Mouse (Mus musculus) kidney, postnatal 4 days (tissue): ENCODE measurements around the gene Sfmbt1.

Experiments used
- DNase-seq, 2 experiments: peaks; one replicate each; pipeline ENCODE4 v3.0.0; 2021; ENCODE audit warnings: mixed read lengths in 2 of 2

Sfmbt1 gene

DNA sequence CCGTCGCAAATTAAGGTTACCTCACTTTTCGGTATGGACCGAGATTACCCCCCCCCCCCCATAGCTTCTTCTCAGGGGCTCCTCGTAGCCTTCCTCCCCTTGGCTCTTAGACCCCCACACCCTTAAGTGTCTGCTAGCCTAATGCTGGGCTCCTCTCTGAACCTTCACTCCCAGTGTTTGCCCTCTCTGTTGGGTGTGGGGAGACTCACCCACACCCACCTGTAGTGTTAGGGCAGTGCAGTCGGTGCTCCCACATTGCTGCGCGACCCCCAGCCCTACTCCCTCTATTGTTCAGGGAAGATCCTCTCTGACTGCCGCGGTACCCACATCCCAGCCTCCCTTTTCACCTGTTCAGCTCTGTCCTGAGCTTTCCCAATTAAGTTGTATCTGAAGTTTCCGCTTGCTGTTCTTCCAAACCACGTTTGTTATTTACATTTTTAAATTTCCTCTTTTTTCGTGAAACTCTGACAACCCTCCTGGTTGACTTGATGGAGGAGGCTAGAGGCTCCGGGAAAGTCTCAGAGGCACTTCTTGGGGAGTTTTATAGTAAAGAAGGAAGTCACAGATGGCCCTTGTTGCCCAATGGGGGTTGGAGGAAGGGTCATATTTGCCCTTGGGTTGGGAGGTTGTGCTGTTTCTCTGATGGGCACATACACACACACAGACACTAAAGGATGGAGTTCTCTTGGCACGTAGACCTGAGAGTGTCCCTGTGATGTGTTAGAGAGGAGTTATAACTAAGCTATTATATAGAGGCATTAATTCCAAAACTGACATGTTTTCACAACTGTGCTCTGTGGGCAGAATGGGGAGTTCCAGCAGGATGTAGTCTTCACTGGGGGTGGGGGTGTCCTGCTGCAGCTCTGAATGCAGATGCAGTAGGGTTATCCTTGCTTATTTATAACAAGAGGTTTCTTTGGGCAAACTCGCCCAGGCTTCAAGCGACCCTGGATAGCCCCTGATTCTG lies 111.8 kb downstream of the Sfmbt1 start:
- peak in 1 of 2 experiments; percentile 11 for DNase-seq

DNA sequence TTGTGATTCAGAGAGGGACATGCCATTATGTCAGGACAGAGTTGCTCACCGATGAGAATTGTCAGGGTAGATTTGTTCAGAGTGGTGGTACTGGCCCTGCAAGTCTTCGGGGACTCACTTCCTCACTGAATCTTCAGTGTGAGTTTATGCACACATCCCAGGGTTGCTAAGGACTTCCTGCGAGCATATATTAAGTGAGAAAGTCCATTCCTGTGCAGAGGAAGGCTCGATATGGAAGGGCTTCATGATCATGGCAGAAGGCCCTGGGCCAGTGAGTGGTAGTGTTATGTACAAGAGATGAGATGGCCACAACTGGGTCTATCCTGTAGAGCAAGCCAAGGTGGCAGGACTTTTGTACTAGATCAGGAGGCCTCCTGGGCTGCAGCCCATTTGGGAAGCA lies 112.8 kb downstream of the Sfmbt1 start:
- DNase-seq = no peak

DNA sequence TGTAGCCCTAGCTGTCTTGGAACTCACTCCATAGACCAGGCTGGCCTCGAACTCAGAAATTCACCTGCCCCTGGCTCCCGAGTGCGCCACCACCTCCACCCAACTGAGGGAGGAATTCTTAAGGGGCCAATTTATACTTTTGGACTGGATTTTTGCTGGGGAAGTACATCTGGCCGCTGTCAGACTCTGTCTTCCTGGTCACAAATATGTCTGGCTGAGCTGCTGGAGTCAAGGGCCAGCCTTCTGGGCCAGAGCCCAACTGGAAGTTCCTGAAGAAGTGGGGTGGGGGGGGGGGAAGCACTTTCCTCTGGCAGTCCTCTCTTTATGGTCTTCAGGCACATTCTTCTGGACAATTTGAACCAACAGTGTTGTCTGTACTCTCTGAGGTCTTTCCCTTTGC lies 113.4 kb downstream of the Sfmbt1 start:
- peak; percentile 68 to 73 for DNase-seq

DNA sequence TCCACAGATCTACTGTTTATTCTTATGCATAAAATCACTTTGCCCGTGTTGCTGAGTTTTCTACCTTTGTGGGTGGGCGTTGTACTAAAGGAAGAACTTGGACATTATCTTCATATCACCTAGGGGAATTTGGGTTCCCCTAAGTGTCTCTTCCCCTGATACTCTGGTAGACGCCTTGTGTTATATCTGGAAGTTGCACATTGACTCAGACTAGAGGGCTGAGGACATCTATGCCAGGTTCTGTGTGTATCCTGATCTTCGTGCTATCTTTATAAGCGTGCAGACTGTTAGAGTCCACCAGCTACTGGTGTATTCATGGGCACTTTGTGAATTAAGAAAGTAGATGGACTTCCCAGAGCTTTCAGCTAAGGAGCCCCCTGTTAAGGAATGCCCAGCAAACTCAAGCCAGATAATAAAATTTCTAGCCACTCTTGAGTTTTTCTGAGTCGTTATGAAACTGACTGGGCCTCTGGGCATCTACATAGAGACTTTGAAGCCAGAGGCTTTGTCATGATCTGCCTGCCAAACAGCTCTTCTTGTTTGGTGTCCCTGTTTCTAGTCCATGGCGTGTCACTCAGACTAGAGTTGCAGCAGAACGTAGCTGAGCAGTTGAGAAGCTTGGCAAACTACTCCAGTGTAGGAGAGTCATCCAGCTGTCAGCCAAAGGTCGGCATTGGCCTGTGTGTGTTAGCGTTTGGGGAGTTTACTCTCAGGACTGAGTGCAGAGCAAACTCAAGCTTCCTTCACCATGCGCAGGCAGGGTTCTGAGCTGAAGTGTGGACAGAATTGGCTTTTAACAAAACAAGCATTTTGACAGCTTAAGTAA lies 114.2 kb downstream of the Sfmbt1 start:
- peak; percentile 62 to 65 for DNase-seq

DNA sequence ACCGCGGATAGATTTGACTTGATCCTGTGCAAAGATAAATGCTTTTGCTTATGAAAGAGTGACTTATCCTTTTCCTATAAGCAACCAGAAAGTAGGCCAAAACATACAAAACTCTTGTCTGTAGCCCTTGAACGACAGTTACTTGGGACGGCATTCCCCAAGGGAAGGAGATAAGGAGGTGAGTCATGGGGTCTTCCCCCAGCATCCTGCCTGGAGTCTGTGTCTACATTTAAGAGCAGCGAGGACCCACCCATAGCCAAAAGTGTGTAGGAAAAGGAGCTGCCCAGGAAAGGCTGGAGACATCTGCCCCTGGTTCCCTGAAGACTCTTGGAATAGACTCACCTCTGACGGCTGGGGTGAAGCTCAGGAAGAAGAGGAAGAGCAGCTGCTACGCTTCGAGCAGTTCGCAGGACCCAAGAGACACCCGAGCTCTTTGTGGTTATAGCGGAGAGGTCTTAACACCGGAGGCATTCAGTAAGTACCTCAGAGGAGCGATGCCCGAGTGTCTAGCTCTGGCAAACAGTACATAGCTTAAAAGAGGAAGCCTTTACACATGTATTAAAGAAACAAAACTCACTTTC lies 122.9 kb downstream of the Sfmbt1 start:
- DNase-seq = no peak

DNA sequence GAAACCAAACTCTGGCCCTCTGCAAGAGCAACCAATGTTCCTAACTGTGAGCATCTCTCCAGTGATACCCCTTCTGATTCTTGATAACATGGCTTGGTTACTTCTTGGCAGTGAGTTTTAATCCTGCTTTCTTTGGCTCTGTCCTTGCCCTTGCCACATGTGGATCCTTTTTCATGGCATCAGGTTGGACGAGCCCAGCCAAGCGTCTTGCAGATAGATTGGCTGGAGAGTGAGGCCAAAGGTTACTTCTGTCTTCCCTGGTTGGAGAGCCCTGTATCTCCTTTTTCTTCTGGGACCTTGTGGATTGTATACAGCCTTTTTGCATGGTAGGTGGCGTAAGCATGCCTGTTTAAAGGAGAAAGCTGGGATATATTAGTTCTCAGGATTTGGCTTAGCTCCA lies 129.1 kb downstream of the Sfmbt1 start:
- no peak for DNase-seq

DNA sequence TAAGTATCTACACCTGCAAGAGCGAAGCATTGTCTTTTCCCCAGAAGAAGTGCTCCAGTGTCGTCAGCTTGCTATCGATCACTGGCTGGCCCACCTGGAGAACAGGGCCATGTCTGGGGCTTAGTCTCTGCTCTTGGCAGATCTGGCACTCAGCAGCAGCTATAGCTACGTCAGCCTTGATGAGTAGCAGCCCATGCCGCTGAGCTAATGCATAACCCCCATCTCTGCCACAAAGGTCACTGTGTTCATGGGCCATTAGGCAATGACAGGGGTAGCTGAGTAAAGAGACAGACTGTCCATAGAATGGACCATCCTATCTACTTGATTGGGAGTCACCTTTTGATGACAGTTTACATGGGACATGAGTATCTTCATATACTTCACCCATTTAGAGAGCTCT lies 135.9 kb downstream of the Sfmbt1 start:
- no peak for DNase-seq

DNA sequence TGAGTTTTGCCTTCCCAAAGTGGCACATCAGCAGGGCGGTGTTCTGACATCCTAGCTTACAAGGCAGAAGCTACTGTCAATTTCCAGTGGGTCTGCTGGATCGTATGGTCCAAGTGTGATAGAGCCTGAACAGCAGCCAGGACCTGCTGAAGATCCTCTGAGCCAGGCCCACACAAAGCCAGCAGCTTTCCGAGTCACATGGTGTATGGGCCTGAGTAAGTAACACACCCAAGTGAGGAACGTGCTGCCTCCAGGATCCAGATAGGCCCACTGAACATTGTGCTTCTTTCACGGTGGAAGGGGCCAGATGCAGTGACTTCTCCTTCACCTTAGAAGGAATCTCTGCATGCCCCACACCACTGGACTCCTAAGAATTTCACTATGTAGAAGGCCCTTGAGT lies 137.7 kb downstream of the Sfmbt1 start:
- DNase-seq = no peak

DNA sequence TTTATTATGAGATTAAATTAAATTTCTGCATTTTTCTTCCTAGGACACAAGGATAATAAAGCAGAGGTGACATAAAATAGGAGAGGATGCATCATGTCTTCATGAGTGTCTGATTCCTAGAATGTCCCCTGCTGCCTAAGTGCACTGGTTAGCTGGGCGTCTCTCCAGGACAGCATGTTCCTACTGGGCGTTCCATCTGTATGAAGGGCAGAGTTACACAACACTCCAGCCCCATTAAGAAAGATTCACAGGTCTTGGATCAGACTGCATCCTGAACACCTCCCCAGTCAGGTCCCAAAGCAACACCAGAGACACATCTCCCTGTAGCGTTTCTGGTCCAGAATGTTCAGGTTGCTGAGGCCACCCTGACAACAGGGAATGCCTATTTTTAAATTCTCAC lies 140.7 kb downstream of the Sfmbt1 start:
- no peak for DNase-seq

DNA sequence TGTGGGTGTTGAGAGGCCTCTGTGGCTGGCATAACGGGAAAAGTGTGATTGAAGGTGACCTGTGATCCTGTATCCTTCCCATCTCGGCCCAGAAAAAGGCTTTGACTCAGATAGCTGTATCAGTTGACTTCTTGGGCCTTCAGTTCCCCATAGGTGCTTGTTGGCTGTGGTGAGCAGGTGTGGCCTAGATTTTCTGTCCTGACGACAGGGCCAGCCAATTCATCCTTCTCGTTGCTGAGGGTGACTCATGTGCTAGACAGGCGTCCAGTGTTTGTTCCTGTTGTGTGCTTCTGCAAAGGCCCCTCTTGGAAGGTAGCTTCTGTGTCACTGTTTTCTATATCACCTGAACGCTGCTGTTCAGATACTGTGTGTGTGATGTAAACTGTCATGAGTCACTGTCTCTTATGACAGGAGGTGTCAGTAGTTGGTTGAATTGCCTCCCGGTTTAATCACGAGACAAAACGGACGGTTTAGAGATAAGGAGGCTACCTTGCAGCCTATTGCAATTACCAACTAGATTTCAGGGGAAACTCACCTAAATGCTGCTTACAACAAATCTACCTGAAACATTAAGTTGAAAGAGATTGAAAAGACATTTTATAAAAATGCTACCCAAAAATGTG lies 142.3 kb downstream of the Sfmbt1 start:
- no peak for DNase-seq

DNA sequence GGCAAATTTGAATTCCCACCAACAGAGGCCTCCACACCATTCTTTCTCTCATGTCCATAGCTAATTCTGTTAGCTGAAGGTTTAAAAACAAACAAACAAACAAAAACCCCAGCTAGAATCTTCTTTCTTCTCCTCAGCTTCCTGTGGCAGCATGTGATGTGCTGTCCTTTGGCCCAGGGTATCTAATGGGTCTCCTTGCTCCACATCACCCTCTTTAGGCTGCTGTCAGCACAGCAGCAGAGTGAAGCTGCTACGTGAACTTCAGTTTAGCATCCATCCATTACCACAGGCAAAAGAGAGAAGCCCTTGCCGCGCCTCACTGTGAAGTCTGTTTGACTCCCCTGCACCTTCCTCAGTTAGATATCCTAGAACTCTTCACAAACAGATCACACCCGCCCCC lies 143.3 kb downstream of the Sfmbt1 start:
- no peak for DNase-seq

DNA sequence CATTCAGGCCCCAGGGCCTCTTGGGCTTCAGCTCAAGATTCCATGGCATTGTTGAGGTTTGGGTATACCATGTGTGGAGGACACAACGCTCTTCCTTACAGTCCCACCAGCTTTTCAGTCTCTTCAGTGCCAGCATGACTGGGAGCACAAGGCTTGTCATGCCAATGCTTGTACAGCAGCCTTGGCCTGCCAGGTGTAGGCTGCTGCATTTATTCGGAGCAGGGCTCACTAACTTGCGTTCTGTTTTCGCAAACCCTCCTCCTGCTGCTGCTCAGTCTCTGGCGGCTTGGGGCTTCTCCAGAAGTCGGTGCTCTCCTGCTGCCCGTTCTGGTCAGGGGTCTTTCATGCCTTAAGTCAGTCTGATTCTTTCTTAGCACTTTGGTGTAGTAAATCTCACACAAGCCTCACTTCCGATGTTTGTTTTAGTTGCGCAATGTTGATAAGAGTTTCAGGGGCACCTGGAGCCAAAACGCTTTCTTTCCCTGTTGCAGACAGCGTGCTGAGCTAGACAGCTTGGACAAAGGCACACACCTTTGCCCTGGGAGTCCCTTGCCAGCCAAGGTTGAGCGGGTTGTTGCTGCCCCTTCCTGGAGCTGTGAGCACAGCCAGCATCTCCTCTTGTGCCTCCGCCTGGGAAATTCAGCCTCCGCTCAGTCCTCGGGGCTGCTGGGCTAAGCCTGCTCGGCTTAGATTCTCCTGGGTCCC lies 146.9 kb downstream of the Sfmbt1 start:
- DNase-seq = no peak

DNA sequence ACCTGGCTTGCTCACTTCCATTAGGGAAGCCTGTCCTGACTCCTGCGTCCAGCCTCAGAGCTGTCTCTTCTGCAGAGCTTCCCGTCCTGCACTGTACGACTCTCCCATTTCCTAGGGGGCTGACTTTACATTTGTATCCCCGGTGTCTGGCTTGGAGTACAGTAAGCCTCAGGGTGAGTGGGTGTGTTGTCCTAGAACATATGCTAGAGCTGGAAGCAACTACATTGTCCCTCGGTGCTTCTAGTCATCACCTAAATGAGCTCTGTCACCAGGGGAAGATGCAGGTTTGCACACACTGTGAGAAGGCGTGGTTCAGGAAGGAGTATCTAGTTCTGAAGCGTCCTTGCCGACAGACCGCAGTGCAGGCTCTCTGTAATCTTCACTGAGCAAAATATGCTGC lies 147.7 kb downstream of the Sfmbt1 start:
- no peak for DNase-seq

DNA sequence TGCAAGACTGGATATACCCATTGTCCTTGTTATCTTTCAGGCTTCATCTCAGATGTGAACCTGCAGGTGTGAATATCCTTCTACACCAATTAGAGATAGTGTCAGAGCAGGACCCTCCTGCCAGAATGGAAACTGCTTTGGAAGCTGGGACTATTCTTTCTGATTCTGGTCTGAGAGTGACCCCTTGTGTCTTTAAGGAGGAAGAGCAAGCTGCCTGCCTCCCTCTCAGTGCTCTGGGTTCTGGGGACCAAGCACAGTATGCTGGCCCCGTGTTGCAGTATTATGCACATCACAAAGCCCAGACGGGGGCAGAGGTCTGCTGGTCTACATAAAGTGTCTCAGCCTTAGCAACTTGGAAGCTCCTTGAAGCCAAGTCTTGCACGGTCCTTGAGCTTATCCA lies 150.7 kb downstream of the Sfmbt1 start:
- DNase-seq = no peak

DNA sequence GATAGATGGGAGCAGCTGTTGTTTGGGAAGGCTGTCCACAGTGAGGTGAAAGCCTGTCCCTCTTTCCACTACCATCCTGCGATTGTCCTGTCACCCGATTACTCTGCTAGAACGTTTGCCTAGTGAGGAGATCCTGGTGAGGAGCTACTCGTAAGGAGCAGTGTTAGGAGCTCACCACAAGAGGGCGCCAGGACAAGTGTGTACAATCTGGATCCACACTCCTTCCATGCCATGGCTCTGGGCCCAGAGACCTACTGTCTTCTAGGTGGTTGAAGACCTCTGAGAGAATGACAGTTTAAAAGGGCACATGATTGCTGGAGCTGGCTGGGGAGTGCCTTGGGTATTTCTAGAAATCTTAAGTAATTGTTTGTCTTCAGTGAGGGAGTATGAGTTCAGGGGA lies 152.4 kb downstream of the Sfmbt1 start:
- peak; percentile 86 to 89 for DNase-seq

DNA sequence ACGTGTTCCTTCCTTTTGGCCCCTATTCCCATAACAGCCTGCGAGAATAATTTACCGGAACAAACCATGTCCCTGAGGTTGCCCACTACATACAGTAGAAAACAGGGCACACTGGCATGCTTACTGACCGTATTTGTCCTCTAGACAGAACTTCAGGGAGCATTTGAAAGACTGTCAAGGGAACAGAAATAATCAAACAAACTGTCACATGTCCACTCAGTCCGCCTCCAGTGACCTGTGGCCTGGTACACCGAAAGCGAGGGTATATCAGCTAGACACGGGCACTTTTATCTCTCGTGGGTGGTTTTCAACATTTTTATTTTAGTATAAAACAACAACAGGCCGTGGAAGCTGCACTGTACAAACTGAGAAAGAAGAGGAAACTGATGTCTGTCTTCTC lies 154.2 kb downstream of the Sfmbt1 start:
- no peak for DNase-seq

DNA sequence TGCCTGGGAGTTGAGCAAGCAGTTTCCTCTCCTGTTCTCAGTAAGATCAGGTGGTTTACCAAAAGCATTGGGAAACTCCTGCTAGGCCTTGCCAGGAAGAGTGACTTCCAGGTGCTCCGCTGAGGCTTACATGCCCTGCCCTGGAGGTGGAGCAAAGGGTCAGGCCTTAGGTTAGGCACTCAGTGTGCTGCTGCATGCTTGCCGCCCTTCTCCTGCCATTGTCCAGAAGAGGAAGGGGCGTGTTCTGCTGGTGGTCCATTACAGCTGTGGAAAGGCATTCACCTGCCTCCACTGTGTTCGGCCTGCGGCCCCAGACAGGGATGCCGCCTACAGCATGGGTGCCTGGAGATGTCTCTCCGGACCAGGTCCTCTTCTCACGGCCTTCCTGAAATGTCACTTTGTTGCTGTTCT lies 154.7 kb downstream of the Sfmbt1 start:
- no peak for DNase-seq

DNA sequence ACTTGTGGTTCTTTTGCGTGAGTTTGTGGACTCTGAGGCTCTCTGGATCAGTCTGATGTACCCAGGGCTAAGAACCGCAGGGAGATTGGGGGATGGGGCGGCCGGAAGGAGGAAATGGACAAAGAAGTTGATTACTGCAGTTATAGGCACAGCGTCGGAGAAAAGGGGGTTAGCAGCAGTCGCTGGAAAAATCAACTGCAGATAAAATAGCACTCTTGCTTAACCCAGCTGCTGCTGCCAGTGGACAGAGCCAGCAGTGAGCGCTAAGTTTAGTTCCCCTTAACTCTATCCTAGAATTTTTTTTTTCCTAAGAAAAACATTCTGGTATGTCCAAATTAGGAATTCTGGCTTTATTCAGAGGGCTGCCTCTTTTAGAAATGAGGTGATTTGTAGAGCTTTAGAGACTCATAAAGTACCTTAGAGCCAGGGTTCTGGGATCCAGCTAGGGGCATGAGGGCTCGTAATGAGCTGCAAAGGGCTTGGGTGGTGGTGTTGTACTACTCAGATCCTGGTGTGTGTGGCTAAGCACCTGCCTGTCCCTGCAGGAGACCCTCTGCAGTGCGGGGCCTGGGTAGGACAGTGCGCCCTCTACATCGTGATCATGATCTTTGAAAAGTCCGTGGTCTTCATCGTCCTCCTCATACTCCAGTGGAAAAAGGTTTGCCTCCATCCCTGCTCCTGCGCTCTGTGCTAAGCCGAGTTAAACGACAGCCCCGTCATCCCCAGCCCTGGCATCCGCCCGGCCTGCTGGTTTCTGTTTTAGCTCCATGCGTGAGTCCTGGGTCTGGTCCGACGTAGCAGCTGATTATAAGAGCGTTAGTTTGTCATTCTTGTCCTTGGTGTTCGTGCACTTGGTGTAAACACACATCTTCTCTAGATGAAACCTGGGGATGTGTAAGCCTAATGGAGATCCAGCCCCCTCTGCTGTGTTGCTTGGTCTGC lies 155.8 kb downstream of the Sfmbt1 start:
- DNase-seq = peak; percentile 62 to 69
